In the genomic region with DNA sequence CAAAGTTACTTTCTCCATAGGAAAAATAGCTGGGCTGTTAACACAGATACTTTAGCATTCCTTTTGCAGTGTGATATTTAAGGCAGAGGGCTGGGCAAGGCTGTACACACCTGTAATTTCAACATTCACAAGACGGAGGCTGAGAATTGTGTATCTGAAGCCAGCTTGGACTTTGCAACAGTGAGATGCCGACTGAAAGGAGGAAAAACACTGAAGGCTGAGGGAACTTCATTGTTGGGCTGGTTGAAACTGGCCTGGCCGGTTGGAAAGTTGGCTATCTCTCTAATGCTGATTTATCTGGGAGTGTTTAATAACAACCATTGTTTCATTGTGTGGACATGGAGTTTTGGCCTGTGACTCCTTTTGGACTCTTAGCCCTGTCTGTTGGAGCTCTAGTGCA, we compare ENCODE assay signal across 20 mouse cellular contexts.
"Had no signal": no experiment of that assay in that cellular context is flagged by ENCODE, and none has a peak within 500 bp of the region (broad histone marks: within the 10 kb centered on the region; RNA-seq: fewer than 3 reads in every experiment).

No protein-coding gene starts in this region.

- DNase-seq: kidney, adult 18-20 months; kidney, adult 9 months; kidney, postnatal 14 days; kidney, postnatal 4 days; liver; lung, adult 18-20 months; lung, postnatal 14 days; lung, postnatal 4 days; right cerebral cortex, adult 18-20 months; right cerebral cortex, postnatal 25 days; spleen, adult 18-20 months; thymus, postnatal 25 days had no signal

- H3K4me2 ChIP-seq: limb, embryonic 13.5 days; liver, embryonic 12.5 days; liver, embryonic 15.5 days; midbrain, embryonic 11.5 days; midbrain, embryonic 15.5 days; neural tube, embryonic 12.5 days; neural tube, embryonic 15.5 days had no signal

- ATAC-seq: liver, embryonic 12.5 days; midbrain, embryonic 15.5 days had no signal

- H3K4me3 ChIP-seq: limb, embryonic 10.5 days; limb, embryonic 13.5 days; liver, embryonic 12.5 days; liver, embryonic 15.5 days; midbrain, embryonic 15.5 days; neural tube, embryonic 12.5 days; neural tube, embryonic 15.5 days had no signal

- H3K27ac ChIP-seq: limb, embryonic 10.5 days; limb, embryonic 13.5 days; liver, embryonic 12.5 days; liver, embryonic 15.5 days; midbrain, embryonic 15.5 days; neural tube, embryonic 12.5 days; neural tube, embryonic 15.5 days had no signal

- H3K9me3 ChIP-seq: limb, embryonic 10.5 days; limb, embryonic 13.5 days; liver, embryonic 12.5 days; liver, embryonic 15.5 days; midbrain, embryonic 15.5 days; neural tube, embryonic 12.5 days; neural tube, embryonic 15.5 days had no signal

- H3K27me3 ChIP-seq: liver, embryonic 12.5 days; liver, embryonic 15.5 days; midbrain, embryonic 15.5 days; neural tube, embryonic 12.5 days; neural tube, embryonic 15.5 days had no signal

- H3K4me1 ChIP-seq: limb, embryonic 10.5 days; limb, embryonic 13.5 days; liver, embryonic 15.5 days; midbrain, embryonic 15.5 days; neural tube, embryonic 12.5 days; neural tube, embryonic 15.5 days had no signal

- H3K36me3 ChIP-seq: limb, embryonic 10.5 days; limb, embryonic 13.5 days; liver, embryonic 12.5 days; liver, embryonic 15.5 days; midbrain, embryonic 15.5 days; neural tube, embryonic 12.5 days; neural tube, embryonic 15.5 days had no signal

- H3K9ac ChIP-seq: limb, embryonic 13.5 days; liver, embryonic 12.5 days; liver, embryonic 15.5 days; midbrain, embryonic 15.5 days; neural tube, embryonic 12.5 days; neural tube, embryonic 15.5 days had no signal
